Mouse (Mus musculus): Measurements from ENCODE around the gene Dnajc2. TPM values are rescaled to one million over a fixed set of nuclear protein-coding genes. Genes with fewer than 3 reads are reported as not detected.

The Dnajc2 gene
- polyA plus RNA-seq, 1 experiment = 119 TPM

GRCm38 (mm10) chr5:21769841-21770240, 15.2 kb downstream of the Dnajc2 start:
- no peaks in the 10 kb centered on the region for H3K27me3 ChIP-seq (ENCODE audit: control insufficient read depth, insufficient read depth, low read length, poor library complexity, severe bottlenecking)
- no peaks in the 10 kb centered on the region for H3K4me1 ChIP-seq (ENCODE audit: control insufficient read depth, insufficient read depth, low read length)
- H3K36me3 ChIP-seq (ENCODE audit: control insufficient read depth, insufficient read depth, low read length, poor library complexity, severe bottlenecking) = peaks cover 55% of the 10 kb centered on the region
- H3K9ac ChIP-seq (ENCODE audit: low read depth, poor library complexity, severe bottlenecking) = no peak overlapping the region
- no peaks in the 10 kb centered on the region for H3K9me3 ChIP-seq (replicated peaks; ENCODE audit: control insufficient read depth, insufficient read depth, low read length, poor library complexity, severe bottlenecking)
- no peak for TF ChIP-seq EP300 (IDR thresholded peaks at IDR 0.05; ENCODE audit: insufficient read depth, low read depth, low read length)
- no peak for TF ChIP-seq POLR2A (IDR thresholded peaks at IDR 0.05; ENCODE audit: insufficient read depth, low read length)
- no peak for TF ChIP-seq CTCF (IDR thresholded peaks at IDR 0.05; ENCODE audit: low read depth, low read length)
- H3K27ac ChIP-seq (ENCODE audit: insufficient read depth, low read length) = no peak overlapping the region
- H3K4me3 ChIP-seq (ENCODE audit: low read depth, low read length) = no peak overlapping the region

GRCm38 (mm10) chr5:21768506-21768905, 16.5 kb downstream of the Dnajc2 start:
- no peak overlapping the region for H3K4me3 ChIP-seq (ENCODE audit: low read depth, low read length)
- no peaks in the 10 kb centered on the region for H3K4me1 ChIP-seq (ENCODE audit: control insufficient read depth, insufficient read depth, low read length)
- H3K9me3 ChIP-seq (replicated peaks; ENCODE audit: control insufficient read depth, insufficient read depth, low read length, poor library complexity, severe bottlenecking) = no peaks in the 10 kb centered on the region
- H3K27ac ChIP-seq (ENCODE audit: insufficient read depth, low read length) = no peak overlapping the region
- TF ChIP-seq POLR2A (IDR thresholded peaks at IDR 0.05; ENCODE audit: insufficient read depth, low read length) (no peak), CTCF (IDR thresholded peaks at IDR 0.05; ENCODE audit: low read depth, low read length) (no peak), EP300 (IDR thresholded peaks at IDR 0.05; ENCODE audit: insufficient read depth, low read depth, low read length) (no peak)
- peaks cover 56% of the 10 kb centered on the region for H3K36me3 ChIP-seq (ENCODE audit: control insufficient read depth, insufficient read depth, low read length, poor library complexity, severe bottlenecking)
- no peaks in the 10 kb centered on the region for H3K27me3 ChIP-seq (ENCODE audit: control insufficient read depth, insufficient read depth, low read length, poor library complexity, severe bottlenecking)
- no peak overlapping the region for H3K9ac ChIP-seq (ENCODE audit: low read depth, poor library complexity, severe bottlenecking)

- Histone ChIP-seq H3K36me3 (ENCODE audit: control insufficient read depth, insufficient read depth, low read length, poor library complexity, severe bottlenecking) (peaks cover 51% of the 10 kb centered on the region), H3K9me3 (replicated peaks; ENCODE audit: control insufficient read depth, insufficient read depth, low read length, poor library complexity, severe bottlenecking) (no peaks in the 10 kb centered on the region), H3K27ac (ENCODE audit: insufficient read depth, low read length) (no peak overlapping the region), H3K4me1 (ENCODE audit: control insufficient read depth, insufficient read depth, low read length) (no peaks in the 10 kb centered on the region), H3K9ac (ENCODE audit: low read depth, poor library complexity, severe bottlenecking) (no peak overlapping the region), H3K27me3 (ENCODE audit: control insufficient read depth, insufficient read depth, low read length, poor library complexity, severe bottlenecking) (no peaks in the 10 kb centered on the region), H3K4me3 (ENCODE audit: low read depth, low read length) (no peak overlapping the region)
- TF ChIP-seq CTCF (IDR thresholded peaks at IDR 0.05; ENCODE audit: low read depth, low read length) (no peak), EP300 (IDR thresholded peaks at IDR 0.05; ENCODE audit: insufficient read depth, low read depth, low read length) (no peak), POLR2A (IDR thresholded peaks at IDR 0.05; ENCODE audit: insufficient read depth, low read length) (no peak)
These were observed 39.1 kb downstream of the Dnajc2 start for GRCm38 (mm10) chr5:21745966-21746365.

- H3K4me1 ChIP-seq (ENCODE audit: control insufficient read depth, insufficient read depth, low read length) = no peaks in the 10 kb centered on the region
- TF ChIP-seq EP300 (IDR thresholded peaks at IDR 0.05; ENCODE audit: insufficient read depth, low read depth, low read length) (no peak), CTCF (IDR thresholded peaks at IDR 0.05; ENCODE audit: low read depth, low read length) (no peak), POLR2A (IDR thresholded peaks at IDR 0.05; ENCODE audit: insufficient read depth, low read length) (no peak)
- no peak overlapping the region for H3K27ac ChIP-seq (ENCODE audit: insufficient read depth, low read length)
- no peak overlapping the region for H3K4me3 ChIP-seq (ENCODE audit: low read depth, low read length)
- H3K9me3 ChIP-seq (replicated peaks; ENCODE audit: control insufficient read depth, insufficient read depth, low read length, poor library complexity, severe bottlenecking) = no peaks in the 10 kb centered on the region
- H3K36me3 ChIP-seq (ENCODE audit: control insufficient read depth, insufficient read depth, low read length, poor library complexity, severe bottlenecking) = peaks cover 55% of the 10 kb centered on the region
- no peaks in the 10 kb centered on the region for H3K27me3 ChIP-seq (ENCODE audit: control insufficient read depth, insufficient read depth, low read length, poor library complexity, severe bottlenecking)
- no peak overlapping the region for H3K9ac ChIP-seq (ENCODE audit: low read depth, poor library complexity, severe bottlenecking)
These were observed 40.4 kb downstream of the Dnajc2 start for GRCm38 (mm10) chr5:21744651-21745050.

GRCm38 (mm10) chr5:21743606-21744005, 41.4 kb downstream of the Dnajc2 start:
- Histone ChIP-seq H3K27me3 (ENCODE audit: control insufficient read depth, insufficient read depth, low read length, poor library complexity, severe bottlenecking) (no peaks in the 10 kb centered on the region), H3K9ac (ENCODE audit: low read depth, poor library complexity, severe bottlenecking) (no peak overlapping the region), H3K9me3 (replicated peaks; ENCODE audit: control insufficient read depth, insufficient read depth, low read length, poor library complexity, severe bottlenecking) (no peaks in the 10 kb centered on the region), H3K27ac (ENCODE audit: insufficient read depth, low read length) (no peak overlapping the region), H3K4me3 (ENCODE audit: low read depth, low read length) (no peak overlapping the region), H3K36me3 (ENCODE audit: control insufficient read depth, insufficient read depth, low read length, poor library complexity, severe bottlenecking) (peaks cover 52% of the 10 kb centered on the region), H3K4me1 (ENCODE audit: control insufficient read depth, insufficient read depth, low read length) (no peaks in the 10 kb centered on the region)
- TF ChIP-seq POLR2A (IDR thresholded peaks at IDR 0.05; ENCODE audit: insufficient read depth, low read length) (no peak), EP300 (IDR thresholded peaks at IDR 0.05; ENCODE audit: insufficient read depth, low read depth, low read length) (no peak), CTCF (IDR thresholded peaks at IDR 0.05; ENCODE audit: low read depth, low read length) (no peak)

GRCm38 (mm10) chr5:21739881-21740280, 45.2 kb downstream of the Dnajc2 start:
- Histone ChIP-seq H3K4me1 (ENCODE audit: control insufficient read depth, insufficient read depth, low read length) (no peaks in the 10 kb centered on the region), H3K9ac (ENCODE audit: low read depth, poor library complexity, severe bottlenecking) (no peak overlapping the region), H3K9me3 (replicated peaks; ENCODE audit: control insufficient read depth, insufficient read depth, low read length, poor library complexity, severe bottlenecking) (no peaks in the 10 kb centered on the region), H3K4me3 (ENCODE audit: low read depth, low read length) (no peak overlapping the region; the same call in 1 of the 2 replicates), H3K36me3 (ENCODE audit: control insufficient read depth, insufficient read depth, low read length, poor library complexity, severe bottlenecking) (peaks cover 33% of the 10 kb centered on the region), H3K27ac (ENCODE audit: insufficient read depth, low read length) (no peak overlapping the region), H3K27me3 (ENCODE audit: control insufficient read depth, insufficient read depth, low read length, poor library complexity, severe bottlenecking) (no peaks in the 10 kb centered on the region)
- TF ChIP-seq POLR2A (IDR thresholded peaks at IDR 0.05; ENCODE audit: insufficient read depth, low read length) (no peak), CTCF (IDR thresholded peaks at IDR 0.05; ENCODE audit: low read depth, low read length) (no peak), EP300 (IDR thresholded peaks at IDR 0.05; ENCODE audit: insufficient read depth, low read depth, low read length) (no peak)

Measured in ES-Bruce4 (cell line).